Mouse (Mus musculus): ENCODE data around the gene Tut4.

GRCm38 (mm10) chr4:108433341-108433740 lies 25.9 kb upstream of the Tut4 start:
- TF ChIP-seq CTCF (IDR thresholded peaks at IDR 0.05; ENCODE audit: insufficient read depth, low read depth, low read length) (no peak), POLR2A (IDR thresholded peaks at IDR 0.05; ENCODE audit: insufficient read depth, low read depth, low read length) (no peak)
